Mouse (Mus musculus): ENCODE results near the gene Ift172. TPM values are rescaled to one million over a fixed set of nuclear protein-coding genes. Genes with fewer than 3 reads are reported as not detected.
A peak's percentile ranks its signal among the peaks of the same experiment; 100 is the strongest.
"Not testable (repeated sequence)": the region's sequence is repeated elsewhere in the genome, so short reads cannot be mapped to it uniquely, and the experiment has no call there.

Ift172 gene
- polyA plus RNA-seq, 1 experiment from 2014 or later, result 44.8 TPM

DNA sequence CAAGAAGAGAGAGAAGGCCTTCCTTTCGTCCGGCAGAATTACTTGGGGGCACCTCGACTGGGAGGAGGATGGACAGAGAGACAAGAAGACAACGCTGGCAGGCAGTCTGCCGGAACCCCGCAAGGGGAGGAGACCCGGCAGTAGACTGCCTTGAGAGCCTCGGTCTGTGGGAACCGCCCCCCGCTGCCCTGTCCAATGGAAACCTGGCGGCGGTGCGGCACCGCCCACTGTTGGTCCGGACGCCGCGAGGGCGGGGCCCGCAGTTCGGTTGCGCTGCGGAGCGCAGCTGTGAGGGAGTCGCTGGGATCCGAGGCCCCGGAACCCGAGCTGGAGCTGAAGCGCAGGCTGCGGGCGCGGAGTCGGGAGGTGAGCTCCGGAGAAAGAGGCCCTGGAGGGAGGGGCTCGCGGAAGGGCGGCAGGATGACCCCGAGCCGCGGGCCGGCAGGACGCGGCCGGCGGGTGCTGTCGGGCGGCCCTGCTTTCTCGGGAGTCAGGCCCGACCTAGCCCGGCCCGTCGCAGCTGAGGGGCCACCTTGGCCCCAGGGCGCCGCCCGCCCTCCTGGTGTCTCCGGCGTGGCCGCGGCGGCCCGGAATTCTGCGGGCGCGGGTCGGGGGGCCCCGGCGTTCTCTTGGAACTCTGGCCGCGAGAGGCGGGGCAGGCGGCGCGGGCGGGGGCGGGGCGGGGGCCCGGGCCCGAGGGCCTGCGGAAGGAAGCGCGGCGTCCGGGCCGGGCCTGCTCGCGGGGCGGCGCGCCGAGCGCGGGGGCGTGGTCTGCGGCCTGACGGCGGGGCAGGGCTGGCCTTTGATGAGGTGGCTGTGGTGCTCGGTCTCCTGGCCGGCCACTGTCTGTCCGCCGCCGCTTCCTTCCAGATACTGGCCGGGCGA, 50.0 kb downstream of the Ift172 start, which contains the start of the genes Nrbp1 and Gm9970:
TSS of gene Nrbp1 (plus strand) at position 228 of the 885 bp plus-strand sequence.
TSS of gene Gm9970 (minus strand) at position 596 of the 885 bp plus-strand sequence.
- Histone ChIP-seq H3K27ac (peak within 1 kb of the TSS; percentile 99), H3K4me1 (peaks cover 8% of the 10 kb centered on the region), H3K36me3 (peaks cover 23% of the 10 kb centered on the region), H3K9ac (peak within 1 kb of the TSS; percentile 96), H3K4me3 (peak within 1 kb of the TSS; percentile 93), H3K9me3 (no peaks in the 10 kb centered on the region; the same call in 1 of the 2 replicates), H3K4me2 (peak within 1 kb of the TSS; percentile 92), H3K27me3 (no peaks in the 10 kb centered on the region)
- under 1% methylated on average over 103 of the region's 103 CpGs for WGBS
- ATAC-seq (ENCODE audit: insufficient number of reproducible peaks, insufficient read depth, low FRiP score, low TSS enrichment, low read depth), result peak; percentile 99

DNA sequence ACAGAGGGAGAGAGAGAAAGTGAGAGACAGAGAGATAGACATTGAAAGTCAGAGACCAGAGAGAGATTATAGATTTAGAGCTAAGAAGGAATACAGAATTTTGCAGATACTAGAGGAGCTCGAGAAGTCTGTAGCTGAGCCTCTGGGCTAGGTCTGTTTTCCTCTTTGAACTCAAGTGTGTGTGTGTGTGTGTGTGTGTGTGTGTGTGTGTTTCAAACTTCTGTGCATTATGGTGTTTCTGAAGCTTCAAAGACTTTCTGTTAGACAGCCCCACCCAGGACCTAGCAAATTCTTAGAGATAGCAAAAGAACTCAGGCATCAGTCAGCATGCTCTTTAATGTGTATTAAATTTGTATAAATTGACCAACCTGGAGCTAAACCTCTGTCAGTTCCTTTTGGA, 64.3 kb downstream of the Ift172 start:
- Histone ChIP-seq H3K27me3 (no peaks in the 10 kb centered on the region), H3K4me3 (no peak overlapping the region), H3K27ac (no peak overlapping the region), H3K36me3 (no peaks in the 10 kb centered on the region), H3K4me2 (no peak overlapping the region), H3K4me1 (peaks cover 5% of the 10 kb centered on the region; the same call in 1 of the 2 replicates), H3K9ac (no peak overlapping the region), H3K9me3 (no peaks in the 10 kb centered on the region)
- 74% methylated on average over 1 of the region's 1 CpGs for WGBS
- no peak for ATAC-seq (ENCODE audit: insufficient number of reproducible peaks, insufficient read depth, low FRiP score, low TSS enrichment, low read depth)

DNA sequence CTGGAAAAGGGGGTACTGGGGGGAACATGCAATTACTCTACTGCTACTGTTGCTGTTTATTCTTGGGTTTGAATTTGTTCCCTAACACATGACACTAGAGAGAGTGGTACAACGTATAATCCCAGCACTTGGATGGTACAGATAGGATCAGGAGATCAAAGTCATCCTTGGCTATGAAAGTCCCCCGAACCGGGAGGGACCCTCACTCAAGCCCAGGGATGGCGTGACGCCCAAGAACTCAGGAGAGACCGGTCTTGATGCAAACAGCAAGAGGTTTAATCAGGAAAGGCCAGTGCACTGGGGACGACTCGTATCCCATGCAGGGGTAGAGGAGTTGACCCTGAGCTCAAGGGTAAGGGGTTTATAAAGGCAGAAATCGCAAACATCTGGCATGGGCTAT, 68.2 kb downstream of the Ift172 start:
- H3K9me3 ChIP-seq, result no peaks in the 10 kb centered on the region
- no peak overlapping the region for H3K27ac ChIP-seq
- H3K4me2 ChIP-seq, result no peak overlapping the region
- no peaks in the 10 kb centered on the region for H3K36me3 ChIP-seq
- no peaks in the 10 kb centered on the region for H3K27me3 ChIP-seq
- WGBS, result 87% methylated on average over 9 of the region's 9 CpGs
- H3K9ac ChIP-seq, result no peak overlapping the region
- no peak overlapping the region for H3K4me3 ChIP-seq
- H3K4me1 ChIP-seq, result peaks cover 16% of the 10 kb centered on the region
- ATAC-seq (ENCODE audit: insufficient number of reproducible peaks, insufficient read depth, low FRiP score, low TSS enrichment, low read depth), result no peak

DNA sequence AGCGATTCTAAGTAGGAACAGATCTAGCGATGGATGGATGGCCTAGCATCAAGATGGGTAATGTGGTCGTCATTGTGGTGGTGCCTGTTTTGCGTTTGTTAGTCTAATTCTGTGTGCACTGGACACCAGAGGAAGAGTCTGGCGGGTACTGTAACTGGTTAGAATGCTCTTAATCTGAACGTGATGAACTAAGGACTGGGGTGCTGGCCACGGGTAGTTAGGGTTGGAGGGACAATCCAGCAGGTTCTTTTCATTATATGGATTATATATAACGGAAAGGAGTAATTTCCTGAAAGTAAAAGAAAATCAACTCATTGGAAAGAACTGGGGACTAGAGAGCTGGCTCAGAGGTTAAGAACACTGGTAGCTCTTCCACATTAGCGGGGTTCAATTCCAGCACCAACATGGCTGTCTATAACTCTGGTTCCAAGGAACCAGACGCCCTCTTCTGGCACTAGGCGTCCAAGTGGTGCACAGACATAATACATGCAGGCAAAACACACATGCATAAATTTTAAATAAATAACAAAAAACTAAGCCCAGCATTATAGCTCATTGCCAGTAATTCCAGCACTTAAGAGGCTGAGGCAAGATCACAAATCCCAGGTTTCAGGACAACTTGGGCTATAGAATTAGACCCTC, 69.5 kb downstream of the Ift172 start:
- WGBS, result 9% methylated on average over 11 of the region's 11 CpGs
- no peak for ATAC-seq (ENCODE audit: insufficient number of reproducible peaks, insufficient read depth, low FRiP score, low TSS enrichment, low read depth)
- no peaks in the 10 kb centered on the region for H3K36me3 ChIP-seq

DNA sequence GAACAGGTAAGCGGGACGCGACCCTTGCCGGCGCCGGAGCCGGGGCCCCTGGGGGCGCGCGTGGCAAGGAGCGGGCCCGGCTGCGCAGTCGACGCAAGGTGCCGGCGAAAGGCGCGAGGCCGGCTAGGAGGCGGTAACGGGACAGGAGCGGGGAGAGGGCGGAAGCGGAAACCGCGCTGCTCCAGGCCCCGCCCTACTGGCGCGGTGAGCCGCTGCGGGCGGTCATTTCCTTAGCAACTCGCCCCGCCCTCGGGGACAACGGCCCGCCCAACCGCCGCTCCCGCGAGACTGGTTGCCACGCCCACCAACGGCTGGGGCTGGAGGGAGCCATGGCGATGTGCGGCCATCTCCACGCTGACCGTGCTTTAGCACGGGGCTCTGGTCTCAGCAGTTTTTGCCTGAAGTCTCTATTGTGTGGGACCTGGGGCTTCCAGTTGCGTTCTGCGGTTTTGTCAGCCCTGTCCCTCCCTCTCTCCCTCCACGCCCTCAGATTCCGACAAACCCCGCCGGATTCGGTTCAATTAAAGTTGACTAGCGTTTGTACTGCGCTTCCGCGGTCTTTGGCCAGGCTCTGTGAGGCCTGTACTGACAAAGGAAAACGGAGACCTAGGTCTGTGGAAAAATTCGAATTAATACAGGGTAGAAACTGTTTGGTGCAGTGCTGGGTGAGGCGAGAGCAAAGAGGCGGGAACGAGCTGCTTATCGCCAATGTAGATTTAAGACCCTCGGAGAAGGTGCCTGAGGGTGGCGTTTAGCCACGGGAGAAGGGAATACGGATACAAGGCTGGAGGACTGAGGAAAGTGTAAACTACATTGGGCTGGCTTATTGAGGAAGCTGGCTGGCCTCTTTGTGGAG, 70.2 kb downstream of the Ift172 start, which contains the start of gene Ppm1g:
TSS of gene Ppm1g (minus strand) at position 240 of the 856 bp plus-strand sequence.
- Histone ChIP-seq H3K9ac (peak within 1 kb of the TSS; percentile 93), H3K4me2 (peak within 1 kb of the TSS; percentile 81), H3K4me3 (peak within 1 kb of the TSS; percentile 99), H3K36me3 (no peaks in the 10 kb centered on the region), H3K4me1 (peaks cover 16% of the 10 kb centered on the region), H3K27me3 (no peaks in the 10 kb centered on the region), H3K27ac (peak within 1 kb of the TSS; percentile 94), H3K9me3 (no peaks in the 10 kb centered on the region)
- under 1% methylated on average over 70 of the region's 70 CpGs for WGBS
- peak; percentile 92 for ATAC-seq (ENCODE audit: insufficient number of reproducible peaks, insufficient read depth, low FRiP score, low TSS enrichment, low read depth)

More for the DNA sequence above, 69.5 kb downstream of the Ift172 start:
- peak overlapping the region; percentile 99 for H3K4me3 ChIP-seq
- no peaks in the 10 kb centered on the region for H3K27me3 ChIP-seq
- H3K9ac ChIP-seq, result peak overlapping the region; percentile 93
- H3K4me1 ChIP-seq, result peaks cover 16% of the 10 kb centered on the region
- H3K27ac ChIP-seq, result peak overlapping the region; percentile 94
- no peaks in the 10 kb centered on the region for H3K9me3 ChIP-seq
- peak overlapping the region; percentile 81 for H3K4me2 ChIP-seq

DNA sequence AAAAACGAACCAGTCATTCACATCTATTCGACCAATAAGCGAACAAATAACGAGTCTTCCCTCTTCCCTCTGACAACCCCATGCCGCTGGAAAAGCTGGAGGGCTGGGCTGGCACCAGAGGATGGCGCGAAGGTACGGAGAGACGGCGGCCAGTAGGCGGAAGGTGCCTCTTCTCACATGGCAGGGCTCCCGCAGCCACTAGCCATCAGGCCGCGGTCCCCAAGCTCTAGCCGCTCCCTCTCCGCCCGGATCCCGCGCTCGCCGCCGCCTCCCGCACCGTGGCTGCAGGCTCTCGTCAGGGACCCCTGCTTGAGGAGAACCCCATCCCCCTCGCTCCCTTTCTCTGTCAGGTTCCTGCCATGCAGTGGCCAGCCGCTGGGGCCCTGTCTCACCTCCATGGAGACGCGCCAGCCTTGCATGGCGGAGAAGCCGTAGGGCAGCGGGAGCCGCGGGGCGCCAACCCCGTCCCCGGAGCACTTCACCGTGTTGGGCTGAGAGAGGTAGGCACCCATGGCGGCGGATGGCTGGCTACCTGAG, 70.9 kb downstream of the Ift172 start:
- H3K36me3 ChIP-seq, result no peaks in the 10 kb centered on the region
- 1% methylated on average over 40 of the region's 40 CpGs for WGBS
- peak; percentile 34 for ATAC-seq (ENCODE audit: insufficient number of reproducible peaks, insufficient read depth, low FRiP score, low TSS enrichment, low read depth)

DNA sequence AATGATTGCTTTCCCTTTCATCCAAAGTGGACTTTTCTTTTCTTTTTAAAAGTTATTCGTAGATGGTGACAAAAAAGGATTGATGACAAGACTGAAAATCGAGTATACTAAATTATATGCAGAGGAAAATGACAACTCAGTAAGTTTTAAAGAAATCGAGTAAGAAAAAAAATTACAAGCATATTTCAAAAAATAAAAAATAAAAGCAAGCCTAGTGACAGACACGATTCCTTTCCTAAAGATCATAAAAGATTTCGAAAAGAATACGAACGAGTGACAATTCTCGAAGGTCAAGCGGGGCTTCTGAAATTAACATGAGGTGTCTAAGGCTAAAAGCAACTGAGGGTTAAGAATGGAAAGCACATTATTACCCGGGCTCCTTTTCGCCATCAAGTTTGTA, 71.4 kb downstream of the Ift172 start:
- no peaks in the 10 kb centered on the region for H3K27me3 ChIP-seq
- no peak for ATAC-seq (ENCODE audit: insufficient number of reproducible peaks, insufficient read depth, low FRiP score, low TSS enrichment, low read depth)
- peaks cover 16% of the 10 kb centered on the region for H3K4me1 ChIP-seq
- H3K4me3 ChIP-seq, result peak overlapping the region; percentile 99
- H3K9me3 ChIP-seq, result no peaks in the 10 kb centered on the region
- H3K27ac ChIP-seq, result peak overlapping the region; percentile 94
- H3K9ac ChIP-seq, result peak overlapping the region; percentile 93
- under 1% methylated on average over 11 of the region's 11 CpGs for WGBS
- H3K36me3 ChIP-seq, result no peaks in the 10 kb centered on the region
- peak overlapping the region; percentile 81 for H3K4me2 ChIP-seq

More for the DNA sequence above, 70.9 kb downstream of the Ift172 start:
- H3K4me2 ChIP-seq, result peak overlapping the region; percentile 81
- H3K27ac ChIP-seq, result peak overlapping the region; percentile 94
- H3K9ac ChIP-seq, result peak overlapping the region; percentile 93
- H3K4me3 ChIP-seq, result peak overlapping the region; percentile 99
- peaks cover 16% of the 10 kb centered on the region for H3K4me1 ChIP-seq
- H3K27me3 ChIP-seq, result no peaks in the 10 kb centered on the region
- no peaks in the 10 kb centered on the region for H3K9me3 ChIP-seq

DNA sequence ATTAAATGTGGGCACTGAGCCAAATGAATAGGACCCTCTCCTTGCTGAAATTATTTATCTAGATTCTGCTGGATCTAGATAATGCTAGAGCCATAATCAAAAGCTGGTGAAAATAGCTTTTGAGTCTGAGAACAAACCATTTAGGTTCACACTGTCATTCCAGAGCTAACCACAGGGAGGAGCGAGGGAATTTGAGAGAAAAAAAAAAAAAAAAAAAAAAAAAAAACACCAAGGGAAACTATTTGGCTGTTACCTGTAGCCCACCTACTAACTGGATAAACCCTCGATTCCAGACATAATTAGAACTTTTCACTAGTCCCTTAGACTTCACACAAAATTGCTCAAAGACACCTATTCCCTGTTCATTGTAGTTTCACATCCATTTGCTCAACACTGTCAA, 71.8 kb downstream of the Ift172 start:
- ATAC-seq (ENCODE audit: insufficient number of reproducible peaks, insufficient read depth, low FRiP score, low TSS enrichment, low read depth), result no peak
- H3K36me3 ChIP-seq, result no peaks in the 10 kb centered on the region
- H3K27me3 ChIP-seq, result no peaks in the 10 kb centered on the region
- peak overlapping the region; percentile 81 for H3K4me2 ChIP-seq
- 0 out of 2 replicates have a peak overlapping the region, but pooled peaks have one; percentile 21 for H3K9ac ChIP-seq
- 0% methylated on average over 2 of the region's 2 CpGs for WGBS
- H3K9me3 ChIP-seq, result no peaks in the 10 kb centered on the region
- no peak overlapping the region for H3K27ac ChIP-seq
- H3K4me1 ChIP-seq, result peaks cover 16% of the 10 kb centered on the region
- H3K4me3 ChIP-seq, result peak overlapping the region; percentile 99

DNA sequence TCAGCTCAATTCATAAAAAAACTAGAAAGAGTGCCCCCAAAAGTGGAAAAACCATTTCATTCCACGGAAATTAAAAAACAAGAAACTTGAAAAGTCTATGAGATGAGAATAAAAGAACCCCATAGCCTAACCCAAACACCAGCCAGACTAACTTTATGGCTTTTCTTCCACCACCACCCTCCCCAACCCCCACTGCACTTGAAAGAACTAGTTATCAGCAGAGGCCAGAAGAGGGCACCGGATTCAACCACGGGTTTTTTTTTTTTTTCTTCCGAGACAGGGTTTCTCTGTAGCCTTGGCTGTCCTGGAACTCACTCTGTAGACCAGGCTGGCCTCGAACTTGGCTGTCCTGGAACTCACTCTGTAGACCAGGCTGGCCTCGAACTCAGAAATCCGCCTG, 72.6 kb downstream of the Ift172 start:
- no peak for ATAC-seq (ENCODE audit: insufficient number of reproducible peaks, insufficient read depth, low FRiP score, low TSS enrichment, low read depth)
- Histone ChIP-seq H3K36me3 (no peaks in the 10 kb centered on the region), H3K9me3 (no peaks in the 10 kb centered on the region), H3K4me3 (no peak overlapping the region), H3K27ac (no peak overlapping the region), H3K27me3 (no peaks in the 10 kb centered on the region), H3K4me1 (peaks cover 16% of the 10 kb centered on the region), H3K4me2 (no peak overlapping the region), H3K9ac (no peak overlapping the region)
- WGBS, result 76% methylated on average over 7 of the region's 7 CpGs

DNA sequence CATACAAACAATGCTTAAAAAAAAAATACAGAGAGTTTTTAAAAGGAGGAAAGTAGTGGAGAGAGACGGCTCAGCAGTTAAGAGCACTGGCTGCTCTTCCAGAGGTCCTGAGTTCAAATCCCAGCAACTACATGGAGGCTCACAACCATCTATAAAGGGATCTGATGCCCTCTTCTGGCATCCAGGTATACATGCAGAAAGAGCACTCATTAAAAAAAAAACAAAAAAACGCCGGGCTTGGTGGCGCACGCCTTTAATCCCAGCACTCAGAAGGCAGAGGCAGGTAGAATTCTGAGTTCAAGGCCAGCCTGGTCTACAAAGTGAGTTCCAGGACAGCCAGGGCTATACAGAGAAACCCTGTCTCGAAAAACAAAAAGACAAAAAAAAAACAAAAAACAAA, 74.4 kb downstream of the Ift172 start:
- H3K4me3 ChIP-seq; H3K9me3 ChIP-seq; H3K27me3 ChIP-seq; H3K4me2 ChIP-seq; ATAC-seq (ENCODE audit: insufficient number of reproducible peaks, insufficient read depth, low FRiP score, low TSS enrichment, low read depth); H3K36me3 ChIP-seq; H3K9ac ChIP-seq; H3K27ac ChIP-seq: not testable (repeated sequence)
- peaks cover 11% of the 10 kb centered on the region for H3K4me1 ChIP-seq
- WGBS, result 90% methylated on average over 6 of the region's 6 CpGs

DNA sequence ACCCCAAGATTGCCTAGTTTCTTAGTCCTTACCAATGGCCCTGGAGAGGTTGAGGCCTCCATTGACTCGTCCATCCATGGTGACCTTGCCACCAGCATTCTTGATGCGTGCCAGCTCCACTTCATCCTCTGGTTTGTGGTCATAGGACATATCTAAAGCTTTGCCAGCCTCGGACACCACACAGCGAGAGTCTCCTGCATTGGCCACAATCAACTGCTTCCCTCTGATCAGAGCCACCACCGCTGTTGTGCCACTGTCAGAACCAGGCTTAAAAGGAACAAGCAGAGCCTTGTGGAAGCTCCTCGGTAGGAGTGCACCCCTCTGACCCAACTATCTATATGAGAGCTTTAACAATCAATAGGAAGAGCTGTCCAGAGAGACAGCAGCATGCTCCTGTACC, 86.5 kb downstream of the Ift172 start:
- Histone ChIP-seq H3K36me3 (peaks cover 70% of the 10 kb centered on the region), H3K27me3 (no peaks in the 10 kb centered on the region), H3K9me3 (peaks cover 6% of the 10 kb centered on the region), H3K4me3 (no peak overlapping the region), H3K9ac (no peak overlapping the region), H3K4me2 (no peak overlapping the region), H3K27ac (no peak overlapping the region), H3K4me1 (peaks cover 26% of the 10 kb centered on the region)
- 93% methylated on average over 6 of the region's 6 CpGs for WGBS
- ATAC-seq (ENCODE audit: insufficient number of reproducible peaks, insufficient read depth, low FRiP score, low TSS enrichment, low read depth), result no peak

Measured in embryonic facial prominence, embryonic 13.5 days (tissue).